Comparison of ENCODE assay signal across 9 mouse cellular contexts in the genomic region with DNA sequence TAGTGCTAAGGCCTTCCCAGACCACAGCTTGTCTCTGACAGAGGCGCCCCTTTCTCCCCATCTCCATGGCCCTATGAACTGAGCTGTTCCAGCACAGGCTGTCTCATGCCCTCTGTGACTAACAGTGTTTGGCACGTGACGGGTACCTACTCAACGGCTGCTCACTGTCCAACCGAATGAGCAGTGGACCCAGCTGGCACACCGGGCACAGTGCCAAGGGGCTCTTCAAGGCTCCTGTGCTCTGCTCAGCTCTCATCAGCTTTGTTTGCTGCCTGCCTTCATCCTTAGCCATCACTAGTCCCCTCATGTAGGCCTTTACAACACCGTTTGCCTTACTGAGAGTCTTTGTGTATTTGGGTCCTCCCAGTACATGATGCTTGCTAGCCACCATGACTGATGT. TPM values are rescaled to one million over a fixed set of nuclear protein-coding genes. Genes with fewer than 3 reads are reported as not detected.
DNase-seq lines count a peak whose midpoint lies in the region; ATAC-seq and TF ChIP-seq lines count a peak whose summit lies in the region.
"Had no signal": no experiment of that assay in that cellular context is flagged by ENCODE, and none has a peak within 500 bp of the region (broad histone marks: within the 10 kb centered on the region; RNA-seq: fewer than 3 reads in every experiment).

No protein-coding gene starts in this region.

- no peak overlapping the region for H3K4me2 ChIP-seq in lung, embryonic 14.5 days
- no peak overlapping the region for H3K4me2 ChIP-seq in hindbrain, embryonic 14.5 days (replicated peaks)
- H3K4me2 ChIP-seq in neural tube, embryonic 14.5 days (ENCODE audit: low read depth, low read length): no peak overlapping the region

- no peaks in the 10 kb centered on the region for H3K27me3 ChIP-seq in lung, embryonic 14.5 days (ENCODE audit: insufficient read depth, low read length)
- no peaks in the 10 kb centered on the region for H3K27me3 ChIP-seq in hindbrain, embryonic 14.5 days (ENCODE audit: control insufficient read depth, insufficient read depth, low read length)
- no peaks in the 10 kb centered on the region for H3K27me3 ChIP-seq in neural tube, embryonic 14.5 days (ENCODE audit: control insufficient read depth, insufficient read depth, low read length)
- H3K27me3 ChIP-seq: Patski had no signal

- no peak for TF ChIP-seq CTCF in lung, embryonic 14.5 days (IDR thresholded peaks at IDR 0.05; ENCODE audit: low read depth)
- no peak for TF ChIP-seq CTCF in brain, embryonic 14.5 days (IDR thresholded peaks at IDR 0.05; ENCODE audit: borderline replicate concordance, extremely low read depth, insufficient read depth, insufficient read length)

- H3K27ac ChIP-seq in lung, embryonic 14.5 days (ENCODE audit: low read depth): no peak overlapping the region
- peak overlapping the region; percentile 66 for H3K27ac ChIP-seq in hindbrain, embryonic 14.5 days
- peak overlapping the region; percentile 80 for H3K27ac ChIP-seq in neural tube, embryonic 14.5 days (ENCODE audit: low read depth, low read length)

- no peaks in the 10 kb centered on the region for H3K4me1 ChIP-seq in lung, embryonic 14.5 days (ENCODE audit: insufficient read depth)
- peaks cover 5% of the 10 kb centered on the region for H3K4me1 ChIP-seq in hindbrain, embryonic 14.5 days (replicated peaks; ENCODE audit: control insufficient read depth, insufficient read depth, low read length)
- 0 out of 2 replicates have a peak, but pooled peaks cover 2% of the 10 kb centered on the region for H3K4me1 ChIP-seq in neural tube, embryonic 14.5 days (ENCODE audit: control insufficient read depth, insufficient read depth, low read length)

- no peak overlapping the region for H3K4me3 ChIP-seq in lung, embryonic 14.5 days (ENCODE audit: low read depth, low read length)
- H3K4me3 ChIP-seq in hindbrain, embryonic 14.5 days (replicated peaks; ENCODE audit: low read length): no peak overlapping the region
- no peak overlapping the region for H3K4me3 ChIP-seq in neural tube, embryonic 14.5 days (ENCODE audit: low read depth, low read length)

- no peak for TF ChIP-seq POLR2A in brain, embryonic 14.5 days (IDR thresholded peaks at IDR 0.05; ENCODE audit: borderline replicate concordance, extremely low read depth, insufficient read depth, insufficient read length, poor library complexity, severe bottlenecking)

- peaks cover 35% of the 10 kb centered on the region for H3K36me3 ChIP-seq in lung, embryonic 14.5 days (ENCODE audit: insufficient read depth)
- H3K36me3 ChIP-seq in hindbrain, embryonic 14.5 days (replicated peaks; ENCODE audit: control insufficient read depth, insufficient read depth): peaks cover 15% of the 10 kb centered on the region; the same call in 1 of the 2 replicates
- H3K36me3 ChIP-seq in neural tube, embryonic 14.5 days (ENCODE audit: control insufficient read depth, insufficient read depth, low read length): no peaks in the 10 kb centered on the region; the same call in 1 of the 2 replicates

- H3K9me3 ChIP-seq in lung, embryonic 14.5 days (ENCODE audit: low read depth, low read length): no peaks in the 10 kb centered on the region
- H3K9me3 ChIP-seq in hindbrain, embryonic 14.5 days (ENCODE audit: control insufficient read depth, low read length): no peaks in the 10 kb centered on the region
- H3K9me3 ChIP-seq in neural tube, embryonic 14.5 days (ENCODE audit: control insufficient read depth, low read length): no peaks in the 10 kb centered on the region

- no peak for ATAC-seq in lung, embryonic 14.5 days (ENCODE audit: insufficient read depth)
- peak; percentile 69 for ATAC-seq in hindbrain, embryonic 14.5 days (ENCODE audit: low FRiP score)
- peak; percentile 84 for ATAC-seq in neural tube, embryonic 14.5 days (ENCODE audit: low read depth)
- ATAC-seq: Patski had no signal

- peak; percentile 45 for DNase-seq in lung, embryonic 14.5 days
- DNase-seq in lung, postnatal 14 days: no peak
- peak; percentile 95 for DNase-seq in brain, embryonic 14.5 days (ENCODE audit: low read depth)
- peak; percentile 75 for DNase-seq in hindbrain, embryonic 14.5 days (ENCODE audit: low spot score)
- no peak for DNase-seq in thymus, postnatal 10 days (ENCODE audit: low spot score in 2 of 2)
- DNase-seq in urinary bladder, postnatal 25 days (ENCODE audit: low spot score): no peak
- DNase-seq in lung, postnatal 4 days: no peak

- 69% methylated on average over 7 of the region's 7 CpGs for WGBS in lung, embryonic 14.5 days
- WGBS in hindbrain, embryonic 14.5 days: 49% methylated on average over 7 of the region's 7 CpGs
- 43% methylated on average over 7 of the region's 7 CpGs for WGBS in neural tube, embryonic 14.5 days

- no peak overlapping the region for H3K9ac ChIP-seq in lung, embryonic 14.5 days
- no peak overlapping the region for H3K9ac ChIP-seq in hindbrain, embryonic 14.5 days
- no peak overlapping the region for H3K9ac ChIP-seq in neural tube, embryonic 14.5 days (replicated peaks; ENCODE audit: low read depth, low read length)

RNA-seq across cellular contexts. Expression of gene Ada, which starts 27.5 kb away (rescaled TPM):
- polyA plus RNA-seq in lung, embryonic 14.5 days (2014; fragmentation: Nextera tagmentation; extraction: Ambion mirVana): 9.5 and 9.9 TPM in 2 replicates
- 3.1 and 3.7 TPM in 2 replicates for polyA plus RNA-seq in brain, embryonic 14.5 days (2012; rRNA removed)
- 3.0 and 3.3 TPM in 2 replicates for polyA plus RNA-seq in hindbrain, embryonic 14.5 days (2014; fragmentation: Nextera tagmentation; extraction: Ambion mirVana)
- 2.5 and 3.1 TPM in 2 replicates for polyA plus RNA-seq in neural tube, embryonic 14.5 days (2014; fragmentation: Nextera tagmentation; extraction: Ambion mirVana)

Comparison
In these comparisons a context has a peak if more than half of its experiments do, and no peak if none do; other contexts are left out.
1. DNase-seq: peak in lung, embryonic 14.5 days (single experiment), brain, embryonic 14.5 days (single experiment) and hindbrain, embryonic 14.5 days (single experiment); none in lung, postnatal 14 days (single experiment), thymus, postnatal 10 days (0 of 2), urinary bladder, postnatal 25 days (single experiment) and lung, postnatal 4 days (0 of 2).